Mouse (Mus musculus): ENCODE results near the gene Rtkn. TPM values are rescaled to one million over a fixed set of nuclear protein-coding genes. Genes with fewer than 3 reads are reported as not detected.
A peak's percentile ranks its signal among the peaks of the same experiment; 100 is the strongest.

Rtkn gene
- polyA plus RNA-seq, 1 experiment, result 13.4 TPM

DNA sequence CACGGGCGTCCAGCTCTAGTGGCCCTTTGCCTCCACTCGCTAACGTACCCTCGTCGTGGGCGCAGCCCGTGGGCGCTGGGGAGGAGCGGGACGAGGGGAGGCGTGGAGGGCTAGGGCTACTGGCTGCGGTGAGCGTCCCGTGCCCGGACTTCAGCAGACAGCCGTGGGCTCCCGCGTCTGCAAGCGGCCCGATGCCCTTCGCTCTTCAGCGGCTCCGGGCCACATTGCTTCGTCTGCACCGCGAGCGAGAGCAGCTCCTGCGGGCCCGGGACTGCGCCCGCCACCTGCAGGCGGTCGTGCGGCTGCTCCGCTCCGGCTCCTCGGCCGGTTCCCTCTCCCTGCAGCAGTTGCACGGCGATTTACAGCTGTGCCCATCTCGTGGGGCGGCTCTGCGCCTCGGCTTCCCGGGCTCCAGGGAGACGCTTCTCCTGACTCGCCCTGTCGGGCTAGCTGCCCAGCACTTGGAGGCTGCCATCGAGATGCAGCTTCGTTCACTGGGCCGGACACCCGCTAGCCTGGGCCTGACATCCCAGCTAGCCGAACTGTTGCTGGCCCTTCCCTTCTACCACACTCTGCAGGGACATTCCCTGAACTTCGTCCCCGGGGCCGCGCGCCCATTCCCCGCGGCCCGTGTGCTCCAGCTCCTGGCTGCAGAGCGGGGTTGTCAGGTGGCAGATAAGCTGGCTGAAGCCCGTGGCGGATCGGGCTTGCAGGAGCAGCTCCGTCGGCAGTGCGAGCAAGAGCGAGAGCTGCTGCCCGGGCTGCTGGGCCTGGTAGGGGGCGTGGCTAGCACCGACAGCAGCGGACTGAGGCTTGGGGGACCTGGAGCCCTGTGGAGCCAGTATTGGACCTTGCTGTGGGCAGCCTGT, 33.3 kb upstream of the Rtkn start:
- H3K27ac ChIP-seq (ENCODE audit: insufficient read depth, low read length), result no peak overlapping the region
- H3K4me3 ChIP-seq (ENCODE audit: insufficient read depth, low read length), result peak overlapping the region; percentile 56
- H3K4me1 ChIP-seq (ENCODE audit: control insufficient read depth, insufficient read depth, low read length), result no peaks in the 10 kb centered on the region
- peak; percentile 44 for TF ChIP-seq POLR2A (IDR thresholded peaks at IDR 0.05; ENCODE audit: low read depth, low read length)
- 0 out of 2 replicates have a peak, but pooled peaks have one; percentile 7 for TF ChIP-seq CTCF (IDR thresholded peaks at IDR 0.05; ENCODE audit: borderline replicate concordance, insufficient read depth, low read length)

DNA sequence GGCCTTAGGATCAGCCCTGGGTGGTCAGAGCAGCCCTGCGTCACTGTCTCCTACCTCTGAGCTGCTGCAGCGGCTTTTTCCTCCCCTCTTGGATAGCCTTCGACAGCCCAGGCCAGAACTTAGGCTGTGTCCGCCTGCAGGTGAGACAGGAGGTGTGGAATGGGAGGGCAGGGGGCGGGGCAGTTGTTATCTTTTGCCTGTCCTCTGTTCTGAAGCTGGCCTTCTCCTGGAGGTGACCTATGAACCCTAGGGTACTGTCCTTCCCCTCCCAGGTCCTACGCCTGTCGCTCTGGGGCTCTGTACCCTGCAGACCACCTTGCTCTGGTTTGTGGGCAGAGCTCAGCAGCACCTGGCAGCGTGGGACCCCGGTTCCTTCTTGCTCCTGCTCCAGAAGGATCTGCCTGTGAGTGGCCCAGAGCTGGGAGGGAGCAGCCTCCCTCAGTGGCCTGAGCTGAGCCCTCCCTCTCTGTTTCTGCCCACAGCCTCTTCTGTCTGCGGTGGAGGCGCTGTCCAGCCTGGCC, 32.1 kb upstream of the Rtkn start:
- H3K4me3 ChIP-seq (ENCODE audit: insufficient read depth, low read length), result no peak overlapping the region
- no peaks in the 10 kb centered on the region for H3K4me1 ChIP-seq (ENCODE audit: control insufficient read depth, insufficient read depth, low read length)
- no peak for TF ChIP-seq CTCF (IDR thresholded peaks at IDR 0.05; ENCODE audit: borderline replicate concordance, insufficient read depth, low read length)
- no peak for TF ChIP-seq POLR2A (IDR thresholded peaks at IDR 0.05; ENCODE audit: low read depth, low read length)
- no peak overlapping the region for H3K27ac ChIP-seq (ENCODE audit: insufficient read depth, low read length)

DNA sequence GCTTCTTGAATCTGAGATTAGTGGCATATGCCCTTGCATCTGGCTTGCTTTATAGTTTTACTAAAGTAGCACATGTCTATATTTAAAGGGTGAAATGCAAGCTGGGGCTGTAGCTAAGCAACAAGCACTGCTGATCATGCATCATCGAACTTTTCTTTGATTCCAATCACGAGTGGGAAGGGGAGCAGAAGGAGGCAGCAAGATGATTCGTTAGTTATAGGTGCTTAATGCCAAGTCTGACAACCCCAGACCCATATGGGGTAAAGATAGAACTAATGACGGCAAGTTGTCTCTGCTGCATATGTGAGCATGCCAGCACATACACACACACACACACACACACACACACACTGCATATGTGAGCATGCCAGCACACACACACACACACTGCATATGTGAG, 31.1 kb upstream of the Rtkn start:
- TF ChIP-seq CTCF (IDR thresholded peaks at IDR 0.05; ENCODE audit: borderline replicate concordance, insufficient read depth, low read length), result no peak
- 0 out of 2 replicates have a peak, but pooled peaks have one; percentile 5 for TF ChIP-seq POLR2A (IDR thresholded peaks at IDR 0.05; ENCODE audit: low read depth, low read length)
- H3K27ac ChIP-seq (ENCODE audit: insufficient read depth, low read length), result no peak overlapping the region
- H3K4me3 ChIP-seq (ENCODE audit: insufficient read depth, low read length), result no peak overlapping the region
- no peaks in the 10 kb centered on the region for H3K4me1 ChIP-seq (ENCODE audit: control insufficient read depth, insufficient read depth, low read length)

DNA sequence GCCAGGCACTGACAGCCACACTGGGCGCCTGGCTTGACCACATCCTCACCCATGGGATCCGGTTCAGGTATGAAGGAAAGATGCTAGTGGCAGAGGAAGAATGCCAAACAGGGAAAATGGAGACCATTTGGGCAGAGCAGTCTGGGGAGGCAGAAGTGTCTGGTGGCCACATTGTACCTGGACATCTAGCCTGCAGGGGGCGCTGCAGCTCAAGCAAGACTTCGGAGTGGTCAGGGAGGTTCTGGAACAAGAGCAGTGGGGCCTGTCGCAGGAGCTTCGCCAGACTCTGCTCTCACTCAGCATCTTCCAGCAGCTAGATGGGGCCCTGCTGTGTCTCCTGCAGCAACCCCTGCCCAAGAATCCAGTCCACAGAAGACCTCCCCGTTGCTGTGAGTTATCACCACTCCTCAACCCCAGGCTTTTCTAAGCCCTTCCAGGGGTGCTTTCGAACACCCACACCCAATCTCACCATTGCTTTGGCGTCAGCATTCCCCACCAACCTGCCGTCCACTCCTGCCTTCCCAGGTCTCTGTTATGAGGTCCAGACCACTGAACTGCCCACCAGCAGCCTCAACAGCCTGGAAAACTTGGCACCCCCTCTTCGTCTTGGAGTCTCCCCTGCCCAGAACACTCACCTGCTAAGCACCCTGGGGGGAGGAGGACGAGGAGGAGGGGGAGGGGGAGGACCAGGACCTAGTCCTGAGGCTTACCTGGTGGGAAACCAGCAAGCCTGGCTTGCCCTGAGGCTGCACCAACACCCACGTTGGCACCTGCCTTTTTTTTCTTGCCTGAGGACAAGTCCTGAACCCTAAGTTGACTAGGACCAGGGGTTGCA, 27.5 kb upstream of the Rtkn start:
- H3K27ac ChIP-seq (ENCODE audit: insufficient read depth, low read length), result no peak overlapping the region
- H3K4me3 ChIP-seq (ENCODE audit: insufficient read depth, low read length), result peak overlapping the region; percentile 62; the same call in 1 of the 2 replicates
- no peaks in the 10 kb centered on the region for H3K4me1 ChIP-seq (ENCODE audit: control insufficient read depth, insufficient read depth, low read length)
- TF ChIP-seq CTCF (IDR thresholded peaks at IDR 0.05; ENCODE audit: borderline replicate concordance, insufficient read depth, low read length) (peak; percentile 87), POLR2A (IDR thresholded peaks at IDR 0.05; ENCODE audit: low read depth, low read length) (no peak)

DNA sequence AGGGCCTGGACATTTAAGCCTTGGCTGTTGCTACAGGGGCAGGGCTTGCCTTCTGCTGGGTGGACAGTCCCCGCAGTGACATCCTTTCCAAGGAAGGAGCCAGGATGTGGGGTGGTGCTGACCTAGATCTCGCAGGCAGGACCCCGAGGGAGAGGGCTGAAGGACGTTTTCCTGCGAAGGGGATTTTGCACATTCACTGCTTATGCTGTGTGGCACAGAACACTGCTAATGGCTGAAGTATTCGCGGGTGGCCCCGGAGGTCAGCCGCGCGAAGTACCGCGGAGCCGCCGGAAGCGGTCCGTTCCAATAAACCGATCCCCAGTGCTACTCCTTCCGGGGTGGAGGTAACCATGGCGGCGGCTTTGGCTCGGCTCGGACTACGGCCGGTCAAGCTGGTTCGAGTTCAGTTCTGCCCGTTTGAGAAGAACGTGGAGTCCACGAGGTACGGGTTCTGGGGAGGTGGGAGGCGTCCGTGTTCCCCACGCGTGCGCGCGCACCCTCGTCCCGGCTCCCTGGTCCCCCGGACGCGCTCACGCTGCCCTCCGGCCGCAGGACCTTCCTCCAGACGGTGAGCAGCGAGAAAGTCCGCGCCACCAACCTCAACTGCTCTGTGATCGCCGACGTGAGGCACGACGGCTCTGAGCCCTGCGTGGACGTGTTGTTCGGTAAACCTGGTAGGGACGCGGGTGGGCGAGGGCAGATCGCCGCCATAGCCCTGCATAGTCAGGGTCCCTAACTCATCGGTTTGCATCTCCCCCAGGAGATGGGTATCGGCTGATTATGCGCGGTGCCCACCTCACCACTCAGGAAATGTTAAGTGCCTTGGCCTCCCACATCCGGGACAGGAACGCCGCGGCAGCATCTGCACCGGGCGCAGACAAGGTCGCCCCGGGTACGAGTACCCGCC, 26.2 kb upstream of the Rtkn start, which contains the start of gene Mrpl53:
TSS of gene Mrpl53 (plus strand) at position 279 of the 907 bp plus-strand sequence.
- no peak for TF ChIP-seq CTCF (IDR thresholded peaks at IDR 0.05; ENCODE audit: borderline replicate concordance, insufficient read depth, low read length)
- peak; percentile 74 for TF ChIP-seq POLR2A (IDR thresholded peaks at IDR 0.05; ENCODE audit: low read depth, low read length)
- Histone ChIP-seq H3K4me3 (ENCODE audit: insufficient read depth, low read length) (peak within 1 kb of the TSS; percentile 62), H3K27ac (ENCODE audit: insufficient read depth, low read length) (peak within 1 kb of the TSS; percentile 56), H3K4me1 (ENCODE audit: control insufficient read depth, insufficient read depth, low read length) (no peaks in the 10 kb centered on the region)

DNA sequence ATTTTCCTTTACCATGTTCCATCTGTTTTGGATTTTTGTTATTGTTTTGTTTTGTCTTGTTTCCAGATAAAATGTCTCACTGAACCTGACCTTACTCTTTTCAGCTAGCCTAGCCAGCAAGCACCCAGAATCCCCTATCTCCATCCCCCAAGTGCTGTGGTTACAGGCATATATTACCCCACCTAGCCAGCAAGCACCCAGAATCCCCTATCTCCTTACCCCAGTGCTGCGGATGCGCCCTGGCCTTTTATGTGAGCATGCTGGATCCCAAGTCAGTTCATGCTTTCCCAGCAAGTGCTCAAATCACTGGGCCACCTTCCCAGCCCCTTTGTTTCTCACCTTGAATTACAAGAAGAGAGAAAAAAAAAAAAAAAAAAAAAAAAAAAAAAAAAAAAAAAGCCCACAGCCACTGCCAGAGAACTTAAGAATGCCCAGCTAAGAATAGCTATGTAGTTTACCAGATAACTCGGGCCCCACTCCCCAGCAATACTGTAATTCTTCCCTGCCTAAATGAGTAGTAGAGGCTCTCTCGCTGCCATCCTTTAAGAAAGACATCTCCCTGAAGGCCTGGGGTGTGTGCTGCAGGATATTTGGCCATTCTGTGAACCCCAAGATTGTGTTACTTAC, 23.6 kb upstream of the Rtkn start:
- no peak overlapping the region for H3K27ac ChIP-seq (ENCODE audit: insufficient read depth, low read length)
- no peak for TF ChIP-seq CTCF (IDR thresholded peaks at IDR 0.05; ENCODE audit: borderline replicate concordance, insufficient read depth, low read length)
- TF ChIP-seq POLR2A (IDR thresholded peaks at IDR 0.05; ENCODE audit: low read depth, low read length), result no peak
- H3K4me3 ChIP-seq (ENCODE audit: insufficient read depth, low read length), result no peak overlapping the region
- peaks cover 2% of the 10 kb centered on the region; the same call in 1 of the 2 replicates for H3K4me1 ChIP-seq (ENCODE audit: control insufficient read depth, insufficient read depth, low read length)

DNA sequence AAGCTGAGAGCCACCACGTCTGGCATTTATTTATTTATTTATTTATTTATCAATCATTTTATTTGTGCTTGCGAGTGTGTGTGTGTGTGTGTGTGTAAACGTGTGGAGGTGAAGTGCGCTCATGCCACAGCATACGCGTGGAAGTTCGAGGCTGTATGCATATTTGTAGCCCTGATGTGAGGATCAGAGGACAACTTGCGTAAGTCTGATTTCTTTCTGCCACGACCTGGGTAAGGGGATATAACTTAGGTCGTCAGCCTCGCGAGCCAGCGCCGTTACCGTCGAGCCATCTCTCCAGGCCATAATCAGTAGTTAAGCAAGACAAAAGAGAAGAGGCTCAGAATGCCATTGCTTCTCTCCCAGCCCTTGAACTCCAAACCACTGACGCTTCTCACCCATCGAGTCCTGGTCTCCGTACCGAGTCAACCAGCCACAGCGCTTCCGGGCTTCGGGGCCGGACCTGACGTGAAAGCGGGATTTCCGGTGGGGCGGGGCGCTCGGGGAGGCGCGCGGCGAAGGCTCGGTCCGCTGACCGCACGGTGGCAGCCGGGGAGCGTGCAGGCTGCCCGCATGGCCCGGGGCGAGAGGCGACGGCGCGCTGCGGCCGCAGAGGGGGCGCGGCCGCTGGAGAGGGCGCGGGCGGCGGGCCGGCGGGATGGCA, 20.1 kb upstream of the Rtkn start, which contains the start of gene Mogs:
TSS of gene Mogs (plus strand) at position 486 of the 661 bp plus-strand sequence.
- peaks cover 6% of the 10 kb centered on the region; the same call in 1 of the 2 replicates for H3K4me1 ChIP-seq (ENCODE audit: control insufficient read depth, insufficient read depth, low read length)
- H3K4me3 ChIP-seq (ENCODE audit: insufficient read depth, low read length), result peak within 1 kb of the TSS; percentile 87
- TF ChIP-seq POLR2A (IDR thresholded peaks at IDR 0.05; ENCODE audit: low read depth, low read length), result peak; percentile 95
- TF ChIP-seq CTCF (IDR thresholded peaks at IDR 0.05; ENCODE audit: borderline replicate concordance, insufficient read depth, low read length), result peak; percentile 39; the same call in 1 of the 2 replicates
- peak within 1 kb of the TSS; percentile 48 for H3K27ac ChIP-seq (ENCODE audit: insufficient read depth, low read length)

Measured in embryonic fibroblast, embryonic 13.5 days (primary cell).